Mouse (Mus musculus): ENCODE data around the gene Sox2.

Sox2 gene

DNA sequence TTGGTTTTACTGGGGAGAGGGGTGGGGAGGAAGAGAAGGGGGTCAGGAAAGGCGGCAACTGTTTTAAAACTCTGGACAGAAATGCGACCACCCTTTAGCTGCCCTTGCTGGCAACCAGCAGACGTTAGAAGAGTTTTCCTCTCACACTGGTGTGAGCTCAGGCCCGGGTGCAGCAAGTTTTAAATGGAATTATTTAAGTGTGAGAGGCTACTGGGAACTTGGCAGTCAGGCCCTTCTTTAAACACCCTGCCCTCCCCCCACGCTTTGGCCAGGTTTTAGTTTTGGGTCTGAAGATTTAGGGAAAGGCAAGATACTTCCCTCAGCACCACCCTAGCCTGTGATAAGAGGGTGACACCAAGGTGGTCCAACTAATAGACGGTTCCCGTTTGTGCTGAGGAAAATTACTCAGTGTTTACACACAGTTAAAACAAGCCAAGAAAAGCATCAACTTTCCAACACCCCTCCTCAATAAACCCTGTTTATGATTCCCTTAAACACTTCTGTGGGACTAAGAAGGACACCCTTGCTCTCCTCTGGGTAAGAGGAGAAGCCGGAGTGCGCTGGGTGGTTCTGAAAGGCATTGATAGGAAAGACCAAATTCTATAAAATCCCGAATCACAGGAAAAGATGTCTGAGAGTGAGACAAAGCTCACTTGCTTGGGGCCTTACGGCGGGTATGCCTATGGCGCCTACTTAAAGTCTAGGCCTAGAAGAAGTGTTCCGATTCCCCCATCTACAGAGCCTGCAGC is 10.5 kb downstream of the Sox2 start:
- no peak for DNase-seq

DNA sequence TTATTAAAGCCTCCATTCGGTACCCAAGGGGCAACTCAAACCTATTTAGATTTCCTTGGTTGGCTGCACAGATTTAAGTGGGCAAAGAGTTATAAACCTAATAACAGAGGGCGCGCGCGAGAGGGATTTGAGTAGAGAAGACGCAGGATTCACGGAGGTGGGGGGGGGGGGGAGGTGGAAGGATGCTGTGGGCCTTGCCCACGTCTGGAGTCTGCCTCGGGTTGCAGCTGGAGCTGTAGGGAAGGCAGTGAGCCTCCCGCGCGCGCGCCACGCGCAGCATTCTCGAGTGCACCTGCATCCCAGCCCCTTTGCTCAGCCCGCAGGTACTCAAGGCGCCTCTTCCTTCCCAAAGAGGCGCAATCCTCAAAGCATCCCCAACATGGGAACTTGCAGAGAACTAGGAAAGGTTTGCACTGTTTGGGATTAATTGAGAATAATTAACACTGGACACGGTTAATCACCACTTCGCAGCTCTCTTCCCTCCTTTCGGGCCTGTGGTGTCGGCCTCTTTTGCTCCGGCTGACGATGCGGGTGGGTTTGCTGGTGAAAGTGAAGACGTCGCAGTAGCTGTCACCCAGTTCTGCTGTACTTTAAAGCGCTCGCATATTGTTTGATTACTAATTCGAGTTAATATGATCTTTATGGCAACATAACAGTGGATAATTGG is 11.3 kb downstream of the Sox2 start:
- DNase-seq: no peak

DNA sequence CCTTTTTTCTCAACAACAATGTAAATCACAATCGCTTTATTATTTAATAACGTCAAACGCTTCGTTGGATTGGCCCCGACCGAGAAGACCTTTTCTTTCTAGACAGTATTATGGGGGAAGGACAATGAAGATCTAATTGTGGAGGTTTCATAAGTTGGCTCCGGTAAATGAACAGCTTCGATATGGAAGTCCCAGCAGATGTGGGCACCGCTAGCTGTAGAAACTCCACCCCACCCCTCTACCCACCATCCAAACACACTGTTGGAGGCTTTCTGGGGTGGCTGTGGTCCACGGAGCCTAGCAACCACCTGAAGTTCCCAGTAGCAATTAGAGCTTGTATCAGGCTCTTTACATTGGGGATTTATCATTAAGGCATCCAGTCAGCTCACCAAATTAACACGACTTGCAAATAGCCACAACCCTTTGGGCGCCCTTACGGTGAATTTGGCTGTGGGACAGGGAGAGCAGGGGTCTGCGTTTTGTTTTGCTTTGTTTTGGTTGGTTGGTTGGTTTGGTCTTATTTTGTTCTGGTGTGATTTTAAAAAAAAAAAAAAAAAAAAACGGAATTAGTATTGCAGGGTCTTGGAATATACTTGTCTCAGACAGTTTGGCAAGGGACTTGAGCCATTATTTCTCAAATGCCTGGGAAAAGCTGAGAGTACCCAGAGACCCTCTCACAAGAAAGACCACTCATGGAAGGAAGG is 12.0 kb downstream of the Sox2 start:
- DNase-seq: no peak

DNA sequence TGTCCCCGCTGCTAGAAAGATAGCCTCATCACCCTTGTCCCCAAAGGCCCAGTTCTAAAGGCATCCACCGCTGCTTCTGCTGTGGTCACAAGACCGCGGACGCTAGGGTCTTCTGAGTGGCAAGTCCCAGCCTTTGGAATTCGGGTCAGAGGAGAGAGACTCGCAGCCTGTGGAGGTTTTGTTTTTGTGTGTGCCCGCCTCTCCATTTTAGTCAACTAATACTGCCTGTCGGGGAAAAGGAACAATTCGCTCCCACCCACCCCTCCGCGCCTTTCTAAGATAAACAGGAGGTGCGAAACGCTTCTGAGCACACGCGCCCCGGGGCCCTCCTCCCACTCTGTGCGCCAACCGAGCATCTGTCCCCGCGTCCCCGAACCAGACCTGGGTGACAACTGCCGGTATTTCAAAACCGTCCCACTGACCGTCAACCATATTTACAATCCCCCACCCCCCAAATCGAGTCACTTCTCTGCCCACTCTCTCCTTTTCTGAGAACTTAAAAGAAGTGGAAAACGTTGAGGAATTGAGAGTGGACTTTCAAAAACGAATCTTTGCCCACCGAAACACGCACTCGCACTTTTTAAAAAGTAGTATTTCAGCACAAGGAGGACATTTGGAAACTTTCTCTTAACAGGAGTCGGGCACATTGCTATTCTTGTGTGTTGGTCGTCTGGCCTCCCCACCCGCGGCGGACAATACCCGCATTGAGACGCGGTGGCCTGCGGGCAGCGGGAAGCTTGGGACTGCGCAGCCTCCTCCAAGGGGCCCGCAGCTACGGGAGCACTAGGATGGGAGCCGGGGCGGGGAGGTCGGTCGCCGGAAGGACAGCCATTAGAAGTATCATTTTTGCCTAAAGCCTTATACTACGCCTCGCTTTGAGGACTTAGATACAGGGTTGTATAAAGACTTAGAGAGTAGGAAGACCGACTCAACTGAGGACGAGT is 12.8 kb downstream of the Sox2 start:
- no peak for DNase-seq

DNA sequence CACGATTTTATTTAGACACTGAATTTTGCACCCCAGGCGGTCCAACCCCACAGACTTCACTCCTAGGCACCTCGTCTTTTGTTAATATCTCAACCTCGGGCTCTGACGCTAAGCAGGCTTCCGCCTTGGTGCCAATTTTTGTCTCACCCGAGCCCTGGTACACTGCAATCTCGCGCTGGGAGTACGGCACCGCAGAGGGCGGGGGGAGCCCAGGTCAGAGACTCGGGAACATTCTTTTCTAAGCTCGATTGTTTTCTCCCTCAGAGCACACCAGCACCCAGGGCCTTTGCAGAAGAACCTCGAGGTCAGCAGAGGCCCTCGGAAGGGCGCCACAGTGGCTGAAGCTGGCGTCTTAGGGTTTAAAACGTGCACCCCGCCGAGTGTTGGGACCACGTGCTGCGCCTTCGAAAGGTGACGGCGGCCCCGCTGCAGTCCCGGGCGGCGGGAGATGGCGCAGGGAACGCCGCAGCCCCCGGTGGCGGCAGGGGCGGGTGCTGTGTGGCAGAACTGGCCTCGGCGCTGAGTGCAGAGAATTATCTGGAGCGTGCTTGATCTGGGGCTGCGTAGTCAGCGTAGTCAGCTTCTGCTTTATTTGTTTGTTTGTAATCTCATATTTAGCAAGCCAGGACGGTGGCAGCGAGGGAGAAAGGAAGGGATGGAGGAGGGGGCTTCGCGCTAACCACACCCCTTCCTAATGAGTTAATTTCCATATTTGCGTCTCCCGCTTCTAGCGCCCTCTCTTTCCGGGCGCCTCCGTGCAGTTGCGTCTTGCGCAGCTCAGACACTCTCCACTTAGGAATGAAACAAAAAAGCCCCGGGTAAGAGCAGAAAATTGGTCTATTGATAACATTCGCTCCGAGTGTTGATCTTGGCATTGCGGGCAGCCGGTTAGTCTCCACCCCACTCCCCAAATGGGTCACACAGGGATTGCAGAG is 13.8 kb downstream of the Sox2 start:
- no peak for DNase-seq

DNA sequence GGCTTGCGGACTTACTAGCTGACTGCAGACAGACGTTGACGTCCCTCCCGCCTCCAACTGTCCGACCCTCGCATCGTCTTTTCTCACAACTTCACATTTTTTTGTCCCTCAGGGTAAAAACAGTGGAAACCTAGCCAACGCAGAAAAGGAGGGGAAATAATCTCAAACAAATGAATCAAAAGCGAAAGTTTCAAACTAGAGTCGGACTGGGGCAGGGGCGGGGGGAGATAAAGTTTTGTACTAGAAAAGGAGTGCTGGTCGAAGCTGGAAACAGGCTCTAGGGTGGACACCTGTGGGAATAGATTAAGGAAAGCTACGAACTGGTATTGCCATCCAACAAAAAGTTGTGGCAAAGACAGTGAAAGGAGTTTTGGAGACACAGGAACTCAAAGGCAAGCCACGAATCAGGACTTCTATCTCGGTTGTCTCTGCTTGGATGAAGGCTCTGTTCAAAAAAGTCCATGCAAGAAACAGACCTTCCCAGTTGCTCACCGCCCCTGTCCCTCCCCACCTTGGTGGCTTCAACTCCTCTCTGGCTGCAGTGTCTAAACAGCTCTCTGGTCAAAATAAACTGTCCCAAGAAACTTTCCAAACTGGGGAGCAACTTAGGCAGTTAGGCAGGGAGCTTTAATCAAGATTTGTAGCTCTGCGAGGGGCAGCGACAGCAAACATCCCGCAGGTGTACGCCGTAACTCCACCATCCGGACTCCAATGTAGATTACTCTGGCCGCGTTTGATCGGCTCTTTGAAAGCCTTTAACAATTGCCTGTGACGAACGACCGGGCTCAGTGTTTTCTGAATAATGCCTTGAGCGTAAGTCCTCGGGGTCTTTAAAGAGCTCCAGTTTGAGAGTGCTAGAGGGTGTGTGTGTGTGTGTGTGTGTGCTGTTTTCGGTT is 14.7 kb downstream of the Sox2 start:
- DNase-seq: no peak

DNA sequence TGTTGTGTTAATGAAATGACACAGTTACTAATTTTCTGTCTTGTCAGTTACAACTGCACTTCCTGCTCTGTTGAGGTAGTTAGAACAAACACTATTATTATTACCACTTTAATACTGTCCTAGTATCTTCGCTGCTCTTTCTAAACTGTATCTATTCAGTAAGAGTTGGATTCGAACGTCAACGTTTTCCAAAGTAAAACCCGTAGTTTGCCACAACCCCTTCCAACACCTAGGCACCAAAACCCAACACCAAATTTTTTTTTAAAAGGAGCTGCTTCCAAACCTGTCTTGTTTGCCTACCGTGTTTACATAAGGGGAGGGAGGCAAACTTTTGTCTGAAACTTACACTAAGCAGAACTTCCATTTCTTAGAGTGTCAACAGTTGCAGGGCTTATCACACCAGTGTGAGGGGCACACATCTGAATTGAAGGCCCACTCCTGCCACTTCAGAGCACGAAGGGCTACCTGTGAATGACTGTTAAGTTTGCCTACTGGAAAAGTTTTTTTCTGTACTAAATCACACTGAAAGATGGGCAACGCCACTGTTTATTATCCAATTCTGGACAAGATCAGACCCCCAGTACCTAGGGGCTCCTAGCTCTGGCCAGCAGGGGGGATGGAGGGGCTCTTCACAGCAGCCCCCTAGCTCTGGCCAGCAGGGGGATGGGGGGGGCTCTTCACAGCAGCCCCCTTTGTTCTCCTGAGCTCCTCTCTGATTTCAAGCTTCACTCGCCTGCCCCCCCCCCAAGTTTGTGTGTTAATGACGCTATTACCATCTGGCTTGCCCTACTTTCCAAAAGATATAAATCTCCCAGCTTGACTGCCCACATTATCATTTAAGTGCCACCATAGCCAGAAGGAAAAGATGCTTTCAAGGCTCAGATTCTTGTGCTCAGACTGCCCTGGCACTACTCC is 15.8 kb downstream of the Sox2 start:
- no peak for DNase-seq

DNA sequence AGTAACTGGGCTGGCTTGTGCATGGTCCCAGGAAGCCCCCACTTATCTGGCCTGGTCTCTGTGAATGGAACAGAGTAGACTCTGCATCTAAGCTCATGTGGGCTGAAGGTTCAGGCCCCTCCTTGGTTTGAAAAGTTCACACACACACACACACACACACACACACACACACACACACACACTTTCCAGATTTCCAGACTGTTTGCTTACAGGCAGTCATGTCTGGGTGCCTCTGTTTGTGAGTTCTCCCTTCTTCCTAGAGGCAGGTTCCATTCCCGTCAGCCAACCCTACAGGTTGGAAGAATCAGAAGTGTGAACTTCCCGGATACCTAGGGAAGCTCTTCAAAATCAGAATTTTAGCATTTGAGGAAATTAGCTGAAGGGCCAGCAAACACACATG is 17.0 kb downstream of the Sox2 start:
- DNase-seq: no peak

DNA sequence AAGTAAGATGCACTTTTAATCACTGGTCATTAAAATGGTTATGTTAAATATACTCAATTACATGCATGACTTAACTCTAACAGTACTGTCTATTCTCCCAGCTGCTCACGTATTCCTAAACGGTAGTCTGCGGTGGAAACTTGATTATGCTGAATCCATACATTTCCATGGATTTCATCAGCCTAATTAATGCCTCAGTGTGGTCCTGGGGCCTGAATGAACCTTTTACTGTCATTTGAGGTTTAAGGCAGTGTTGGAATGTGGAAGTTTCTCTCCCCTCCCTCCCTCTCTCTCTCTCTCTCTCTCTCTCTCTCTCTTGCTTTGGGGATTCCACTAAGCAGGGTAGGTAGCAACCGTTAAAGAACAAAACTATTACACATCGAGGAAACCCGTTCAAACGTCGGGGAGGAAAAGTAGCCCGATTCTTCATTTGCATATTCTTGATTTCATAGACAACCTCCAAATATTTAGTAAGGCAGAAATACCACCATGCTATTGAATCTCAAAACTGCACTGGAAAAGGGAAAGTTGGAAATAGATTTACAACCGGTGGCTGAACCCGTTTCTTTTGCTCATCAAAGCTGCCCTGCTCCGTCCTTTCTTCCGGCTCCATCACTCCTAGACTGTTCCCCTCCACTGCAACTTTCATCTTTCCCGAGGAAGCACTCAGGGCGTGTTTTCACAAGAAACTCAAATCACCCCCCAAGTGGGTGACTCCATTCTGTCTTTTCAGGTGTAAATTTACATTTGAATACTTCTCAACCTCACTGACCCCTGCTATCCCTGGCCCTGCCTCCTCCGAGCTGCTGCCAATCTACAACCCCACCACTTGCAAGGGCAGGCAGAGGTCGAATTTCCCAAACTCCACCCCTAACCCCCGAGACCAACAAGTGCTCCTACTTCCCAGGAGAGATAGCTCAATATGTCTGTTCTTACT is 17.9 kb downstream of the Sox2 start:
- no peak for DNase-seq

DNA sequence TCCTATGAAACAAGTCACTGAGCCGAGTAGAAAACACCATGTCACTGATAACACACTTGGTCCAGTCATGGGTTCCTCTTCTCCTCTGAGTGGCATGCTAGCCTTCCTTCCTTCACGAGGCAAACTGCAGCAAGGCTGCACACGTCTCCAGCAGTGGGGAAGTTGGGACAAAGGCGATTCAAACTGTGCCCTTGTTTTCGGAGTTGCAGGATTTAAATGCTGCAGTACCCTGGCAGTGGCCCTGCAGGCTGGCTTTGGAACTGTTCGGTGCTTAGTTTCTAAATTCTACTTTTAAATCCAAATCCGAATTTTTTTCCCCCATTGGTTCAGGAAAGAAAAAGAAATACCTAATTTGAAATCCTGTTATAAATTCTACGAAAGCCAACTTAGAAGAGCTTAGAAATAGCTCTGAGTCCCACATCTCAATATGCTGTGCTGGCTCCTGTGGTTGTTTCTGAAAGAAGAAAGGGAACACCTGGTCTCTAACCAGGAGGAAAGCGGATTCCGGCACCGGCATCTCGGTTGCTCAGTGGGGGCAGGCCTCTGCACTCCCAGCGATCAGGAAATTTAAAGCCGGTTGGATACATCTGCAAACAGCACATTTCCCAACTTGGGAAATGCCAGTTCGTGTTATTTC is 20.9 kb downstream of the Sox2 start:
- DNase-seq: no peak

DNA sequence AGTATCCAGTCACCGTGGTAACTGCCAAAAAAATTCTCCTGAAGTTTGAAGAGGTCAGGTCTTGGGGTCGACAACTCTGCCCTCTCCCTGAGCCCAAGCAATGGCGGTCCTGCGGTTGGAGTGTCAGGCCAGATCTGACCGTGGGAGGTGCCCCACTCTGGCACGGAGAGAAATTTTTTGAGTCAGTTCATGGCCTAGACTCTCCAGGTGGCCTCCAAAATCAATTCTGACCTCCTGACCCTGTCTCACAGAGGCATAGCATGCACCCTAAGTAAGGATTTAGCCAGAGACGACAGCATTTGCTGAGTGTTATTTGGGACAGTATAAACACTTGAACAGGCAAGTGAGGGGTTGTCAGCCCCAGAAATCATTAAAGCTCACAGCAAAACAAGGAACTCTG is 28.6 kb downstream of the Sox2 start:
- DNase-seq: no peak

DNA sequence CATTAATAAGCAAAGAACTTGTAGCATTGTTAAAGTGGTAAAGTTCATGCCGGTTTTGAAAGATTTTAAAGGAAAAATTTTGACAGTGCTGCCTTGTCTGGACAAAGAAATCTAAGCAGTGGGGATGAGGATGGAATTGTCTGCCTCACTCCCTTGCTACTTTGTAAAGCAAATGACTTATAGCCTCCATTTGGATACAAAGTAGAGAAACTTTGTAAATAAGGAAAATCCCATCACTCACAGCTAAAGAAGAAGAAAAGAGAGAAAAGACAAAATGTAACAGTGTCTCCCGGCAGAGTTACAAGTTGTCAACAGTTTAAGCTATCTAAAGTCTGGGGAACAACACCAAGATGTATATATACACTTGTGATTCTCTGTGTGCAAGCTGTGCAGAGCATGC is 29.2 kb downstream of the Sox2 start:
- DNase-seq: no peak

DNA sequence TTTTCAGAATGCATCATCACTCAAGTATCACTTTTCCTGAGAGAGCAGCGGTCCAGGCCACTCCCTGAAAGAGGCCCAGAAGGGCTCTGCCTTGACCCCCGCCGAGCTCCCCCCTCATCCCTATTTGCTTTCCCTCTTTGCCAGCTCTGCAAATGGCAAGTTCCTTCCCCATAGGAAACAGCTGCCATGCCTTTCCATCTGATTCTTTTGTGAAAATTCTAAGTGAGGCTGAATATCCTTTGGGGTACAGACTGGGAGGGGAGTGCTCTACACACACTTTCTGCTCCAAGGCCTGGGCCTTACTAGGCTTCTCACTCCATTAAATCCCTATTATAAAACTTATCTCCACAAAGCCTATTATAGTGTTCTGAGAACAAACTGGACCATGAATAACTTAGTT is 29.7 kb downstream of the Sox2 start:
- DNase-seq: no peak

DNA sequence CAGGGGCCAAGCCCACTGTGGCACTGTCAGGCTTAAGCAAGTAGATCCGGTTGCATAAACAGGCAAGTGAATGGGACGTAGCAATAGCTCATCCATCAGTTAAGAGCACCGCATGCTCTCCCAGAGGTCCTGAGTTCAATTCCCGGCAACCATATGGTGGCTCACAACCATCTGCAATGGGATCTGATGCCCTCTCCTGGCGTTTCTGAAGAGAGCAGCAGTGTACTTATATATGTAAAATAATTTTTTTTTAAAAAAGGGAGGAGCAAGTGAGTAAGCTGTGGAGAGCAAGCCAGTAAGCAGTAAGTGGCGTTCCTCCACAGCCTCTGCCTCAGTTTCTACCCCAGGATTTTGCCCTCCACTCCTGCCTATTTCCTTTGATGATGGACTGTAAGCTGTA is 37.9 kb downstream of the Sox2 start:
- DNase-seq: no peak

DNA sequence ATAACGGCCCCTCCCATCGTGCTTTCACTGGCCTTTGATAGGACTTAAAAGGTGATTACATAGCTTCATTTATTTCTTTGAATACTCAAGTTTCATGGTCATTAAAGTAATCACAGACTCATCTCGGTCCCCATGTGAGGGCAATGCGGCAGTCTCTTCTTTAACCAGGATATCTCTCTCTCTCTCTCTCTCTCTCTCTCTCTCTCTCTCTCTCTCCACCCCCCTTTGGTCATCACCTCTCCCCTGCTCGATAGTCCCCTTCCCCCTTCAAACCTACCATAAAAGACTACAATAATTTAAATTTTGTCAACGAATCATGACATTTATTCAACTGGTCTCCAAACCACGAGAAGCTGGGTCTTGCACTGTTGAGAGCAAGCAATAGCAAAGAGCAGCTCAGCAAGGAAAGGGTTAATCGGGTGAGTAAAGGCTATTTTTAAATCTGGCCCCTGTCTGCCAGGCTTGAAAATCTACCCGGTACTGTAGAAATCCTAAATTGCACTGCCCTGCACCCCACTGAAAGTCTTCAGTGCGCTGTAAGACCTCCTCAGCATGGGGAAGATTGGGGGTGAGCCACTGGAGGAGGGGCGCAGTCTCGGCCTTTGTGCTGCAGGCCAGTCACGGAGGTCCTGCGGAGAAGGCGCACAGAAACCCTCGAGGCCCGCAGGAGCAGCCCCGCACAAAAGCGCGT is 41.6 kb downstream of the Sox2 start:
- no peak for DNase-seq

DNA sequence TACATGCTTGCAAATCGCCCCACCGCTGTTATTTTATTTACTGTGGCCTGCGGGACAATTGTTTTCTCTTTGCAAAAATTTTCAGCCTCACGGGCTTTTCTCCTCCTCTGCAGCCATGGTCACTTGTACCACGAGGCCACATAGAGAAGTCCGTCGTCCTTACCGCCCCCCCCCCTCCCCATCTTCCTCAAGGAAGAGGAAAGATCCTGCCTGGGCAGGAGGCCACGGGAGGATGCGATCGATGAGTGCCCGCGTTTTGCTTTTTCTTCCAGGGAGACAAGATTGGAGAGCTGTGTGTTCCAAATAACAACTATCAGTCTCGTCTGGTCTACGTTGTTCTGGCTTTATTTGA is 42.2 kb downstream of the Sox2 start:
- no peak for DNase-seq
